Mouse (Mus musculus) limb, embryonic 11.5 days (tissue): Measurements from ENCODE around the gene Htra3. TPM values are rescaled to one million over a fixed set of nuclear protein-coding genes. Genes with fewer than 3 reads are reported as not detected.

Experiments
- ATAC-seq: fragments of 200-750 bp; cut with Nextera tagmentation; 2 replicates; pipeline ENCODE4 v1.8.0; 2017; ENCODE audit warnings: low read depth; ENCODE audit not compliant: insufficient number of reproducible peaks, low FRiP score, low TSS enrichment
- DNase-seq: peaks from one replicate; pipeline ENCODE4 v3.0.0-alpha.2; 2015; ENCODE audit warnings: low spot score
- H3K27ac ChIP-seq: fragments of 300-500 bp; sonication (generic); replicated peaks from 2 replicates; pipeline ENCODE4 v1.5.1; 2014; ENCODE audit warnings: low read depth, mild to moderate bottlenecking, low read length
- H3K27me3 ChIP-seq: fragments of 300-500 bp; sonication (generic); 2 replicates; pipeline ENCODE4 v1.6.1; 2014; ENCODE audit warnings: mild to moderate bottlenecking, low read length, mixed read lengths; ENCODE audit not compliant: control insufficient read depth, insufficient read depth
- H3K36me3 ChIP-seq: fragments of 300-500 bp; sonication (generic); 2 replicates; pipeline ENCODE4 v1.6.1; 2014; ENCODE audit warnings: mild to moderate bottlenecking, low read length, moderate library complexity, mixed read lengths; ENCODE audit not compliant: control insufficient read depth, insufficient read depth
- H3K4me1 ChIP-seq: fragments of 300-500 bp; sonication (generic); 2 replicates; pipeline ENCODE4 v1.6.1; 2014; ENCODE audit warnings: low read length, mixed read lengths; ENCODE audit not compliant: control insufficient read depth, insufficient read depth
- H3K4me2 ChIP-seq: fragments of 300-500 bp; sonication (generic); 2 replicates; pipeline ENCODE4 v1.6.1; 2014; ENCODE audit warnings: low read depth, mild to moderate bottlenecking, moderate library complexity; ENCODE audit not compliant: severe bottlenecking
- H3K4me3 ChIP-seq: fragments of 300-500 bp; sonication (generic); 2 replicates; pipeline ENCODE4 v1.5.1; 2014; ENCODE audit warnings: low read depth, low read length
- H3K9ac ChIP-seq: fragments of 300-500 bp; sonication (generic); 2 replicates; pipeline ENCODE4 v1.6.1; 2014; ENCODE audit warnings: mild to moderate bottlenecking, low read length
- H3K9me3 ChIP-seq: fragments of 300-500 bp; sonication (generic); 2 replicates; pipeline ENCODE4 v1.6.1; 2016; ENCODE audit warnings: low read length; ENCODE audit not compliant: control insufficient read depth
- WGBS: fragments of 180-500 bp; shearing (Covaris S2); extraction: QIAGEN DNeasy Blood & Tissue Kit; methylation state at CpG from one replicate; pipeline ENCODE4 v1.1.7; 2014; 5-methylcytosine and 5-hydroxymethylcytosine counted together
- polyA plus RNA-seq: library from polyadenylated mRNA; unstranded; fragments of >200 nt; fragmentation: Nextera tagmentation; extraction: Ambion mirVana; gene quantifications from 2 replicates; pipeline ENCODE4 v1.2.1, GENCODE M21; 2014

The Htra3 gene
- polyA plus RNA-seq, 1 experiment from 2014 or later, result 1.6 TPM

- Histone ChIP-seq H3K9me3 (no peaks in the 10 kb centered on the region), H3K9ac (no peak overlapping the region), H3K4me3 (no peak overlapping the region), H3K4me2 (no peak overlapping the region), H3K4me1 (peaks cover 28% of the 10 kb centered on the region), H3K27ac (0 out of 2 replicates have a peak overlapping the region, but pooled peaks have one; percentile 42), H3K27me3 (peaks cover 19% of the 10 kb centered on the region), H3K36me3 (no peaks in the 10 kb centered on the region)
- ATAC-seq (no peak), DNase-seq (no peak)
- 53% methylated on average over 4 of the region's 4 CpGs for WGBS
These were observed 5.5 kb downstream of the Htra3 start for GRCm38 (mm10) chr5:35674081-35674555.

GRCm38 (mm10) chr5:35673086-35673485, 6.5 kb downstream of the Htra3 start:
- Histone ChIP-seq H3K9me3 (no peaks in the 10 kb centered on the region), H3K27me3 (peaks cover 8% of the 10 kb centered on the region), H3K4me3 (no peak overlapping the region), H3K27ac (no peak overlapping the region), H3K9ac (no peak overlapping the region), H3K4me1 (peaks cover 26% of the 10 kb centered on the region), H3K36me3 (no peaks in the 10 kb centered on the region), H3K4me2 (no peak overlapping the region)
- DNase-seq, result no peak
- 56% methylated on average over 7 of the region's 7 CpGs for WGBS
- ATAC-seq, result no peak

GRCm38 (mm10) chr5:35672581-35672980, 7.0 kb downstream of the Htra3 start:
- H3K4me2 ChIP-seq, result no peak overlapping the region
- no peak overlapping the region for H3K4me3 ChIP-seq
- 58% methylated on average over 1 of the region's 1 CpGs for WGBS
- H3K36me3 ChIP-seq, result no peaks in the 10 kb centered on the region
- no peak overlapping the region for H3K9ac ChIP-seq
- no peak overlapping the region for H3K27ac ChIP-seq
- peaks cover 26% of the 10 kb centered on the region for H3K4me1 ChIP-seq
- H3K9me3 ChIP-seq, result no peaks in the 10 kb centered on the region
- H3K27me3 ChIP-seq, result peaks cover 3% of the 10 kb centered on the region
- no peak for ATAC-seq
- DNase-seq, result no peak

GRCm38 (mm10) chr5:35671474-35671891, 8.1 kb downstream of the Htra3 start:
- 82% methylated on average over 9 of the region's 9 CpGs for WGBS
- H3K4me1 ChIP-seq, result peaks cover 26% of the 10 kb centered on the region
- no peak for ATAC-seq
- no peak for DNase-seq
- no peak overlapping the region for H3K4me3 ChIP-seq
- peak overlapping the region; percentile 30; the same call in 1 of the 2 replicates for H3K27ac ChIP-seq
- no peaks in the 10 kb centered on the region for H3K36me3 ChIP-seq
- H3K4me2 ChIP-seq, result no peak overlapping the region
- H3K27me3 ChIP-seq, result no peaks in the 10 kb centered on the region
- H3K9me3 ChIP-seq, result no peaks in the 10 kb centered on the region
- H3K9ac ChIP-seq, result no peak overlapping the region

GRCm38 (mm10) chr5:35670412-35670801, 9.2 kb downstream of the Htra3 start:
- H3K4me2 ChIP-seq, result no peak overlapping the region
- peaks cover 26% of the 10 kb centered on the region for H3K4me1 ChIP-seq
- H3K4me3 ChIP-seq, result no peak overlapping the region
- no peaks in the 10 kb centered on the region for H3K27me3 ChIP-seq
- DNase-seq (no peak), ATAC-seq (no peak)
- no peak overlapping the region; the same call in 1 of the 2 replicates for H3K9ac ChIP-seq
- WGBS, result 33% methylated on average over 6 of the region's 6 CpGs
- no peaks in the 10 kb centered on the region for H3K9me3 ChIP-seq
- H3K27ac ChIP-seq, result no peak overlapping the region
- H3K36me3 ChIP-seq, result no peaks in the 10 kb centered on the region

GRCm38 (mm10) chr5:35669747-35670411, 9.7 kb downstream of the Htra3 start:
- 0 out of 2 replicates have a peak, but pooled peaks have one; percentile 31 for ATAC-seq
- DNase-seq, result peak; percentile 68
- Histone ChIP-seq H3K36me3 (no peaks in the 10 kb centered on the region), H3K9me3 (no peaks in the 10 kb centered on the region), H3K4me3 (no peak overlapping the region), H3K4me1 (peaks cover 26% of the 10 kb centered on the region), H3K4me2 (no peak overlapping the region), H3K27ac (0 out of 2 replicates have a peak overlapping the region, but pooled peaks have one; percentile 5), H3K27me3 (no peaks in the 10 kb centered on the region), H3K9ac (no peak overlapping the region; the same call in 1 of the 2 replicates)
- WGBS, result 8% methylated on average over 11 of the region's 11 CpGs

- no peak overlapping the region for H3K9ac ChIP-seq
- no peak overlapping the region for H3K4me2 ChIP-seq
- peaks cover 21% of the 10 kb centered on the region for H3K4me1 ChIP-seq
- H3K27ac ChIP-seq, result no peak overlapping the region
- H3K4me3 ChIP-seq, result no peak overlapping the region
- no peaks in the 10 kb centered on the region for H3K27me3 ChIP-seq
- DNase-seq (no peak), ATAC-seq (no peak)
- no peaks in the 10 kb centered on the region for H3K36me3 ChIP-seq
- 91% methylated on average over 7 of the region's 7 CpGs for whole genome bisulfite sequencing
- no peaks in the 10 kb centered on the region for H3K9me3 ChIP-seq
These were observed 13.4 kb downstream of the Htra3 start for GRCm38 (mm10) chr5:35666152-35666551.

GRCm38 (mm10) chr5:35662021-35662545, 17.5 kb downstream of the Htra3 start:
- no peak overlapping the region for H3K4me3 ChIP-seq
- H3K27ac ChIP-seq, result no peak overlapping the region
- no peaks in the 10 kb centered on the region for H3K27me3 ChIP-seq
- ATAC-seq (no peak), DNase-seq (no peak)
- 82% methylated on average over 9 of the region's 9 CpGs for WGBS
- H3K4me2 ChIP-seq, result no peak overlapping the region
- H3K9me3 ChIP-seq, result no peaks in the 10 kb centered on the region
- no peak overlapping the region for H3K9ac ChIP-seq
- no peaks in the 10 kb centered on the region for H3K4me1 ChIP-seq
- H3K36me3 ChIP-seq, result no peaks in the 10 kb centered on the region
